Mouse (Mus musculus) testis, postnatal 14 days (tissue): ENCODE measurements around the gene Prl2a1.
"Not testable (repeated sequence)": the region's sequence is repeated elsewhere in the genome, so short reads cannot be mapped to it uniquely, and the experiment has no call there.

Source experiments
- DNase-seq: peaks from one replicate; pipeline ENCODE4 v3.0.0; 2021; ENCODE audit warnings: low spot score

Prl2a1 gene

DNA sequence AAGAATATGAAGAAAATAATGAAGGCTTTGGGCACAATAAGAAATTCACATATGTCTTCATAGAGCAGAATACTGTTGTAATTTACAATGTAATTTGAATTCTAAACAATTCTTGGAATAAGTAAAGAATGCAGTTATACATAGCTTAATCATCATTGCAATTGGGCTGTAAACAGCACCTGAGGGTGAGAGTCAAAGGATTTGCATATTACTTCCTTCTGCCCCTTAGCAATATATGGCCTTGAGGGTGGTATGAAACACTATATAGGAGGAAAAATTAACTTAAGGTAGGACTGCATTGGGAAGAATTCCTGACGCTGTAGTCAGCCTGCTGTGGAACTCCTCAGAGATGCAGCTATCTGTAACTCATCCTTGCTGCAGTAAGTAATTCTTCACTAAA lies at the start of gene Prl2a1:
Prl2a1 (plus strand) TSS at position 301 of the 400 bp plus-strand sequence.
- no peak for DNase-seq

DNA sequence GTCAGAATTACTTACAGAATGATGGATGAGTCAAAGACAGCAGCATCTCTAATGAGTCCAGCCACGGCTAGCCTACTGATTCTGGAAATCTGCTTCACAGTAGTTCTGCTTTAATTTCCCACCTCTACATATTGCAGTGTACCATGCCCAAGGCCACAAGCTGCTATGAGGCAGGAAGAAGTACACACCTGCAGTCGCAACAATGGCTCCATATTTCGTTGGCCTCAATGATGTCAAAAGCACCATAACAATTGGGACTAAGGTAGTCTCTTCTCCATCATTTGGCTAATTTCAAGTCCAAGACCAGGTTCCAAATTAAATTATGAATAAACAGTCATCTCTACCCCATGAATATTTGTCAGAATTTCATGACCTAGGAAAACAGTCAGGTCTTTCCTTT lies 20.8 kb upstream of the Prl2a1 start, which contains the start of gene Prl7c1:
Prl7c1 (minus strand) TSS at position 101 of the 400 bp plus-strand sequence.
- not testable (repeated sequence) for DNase-seq

DNA sequence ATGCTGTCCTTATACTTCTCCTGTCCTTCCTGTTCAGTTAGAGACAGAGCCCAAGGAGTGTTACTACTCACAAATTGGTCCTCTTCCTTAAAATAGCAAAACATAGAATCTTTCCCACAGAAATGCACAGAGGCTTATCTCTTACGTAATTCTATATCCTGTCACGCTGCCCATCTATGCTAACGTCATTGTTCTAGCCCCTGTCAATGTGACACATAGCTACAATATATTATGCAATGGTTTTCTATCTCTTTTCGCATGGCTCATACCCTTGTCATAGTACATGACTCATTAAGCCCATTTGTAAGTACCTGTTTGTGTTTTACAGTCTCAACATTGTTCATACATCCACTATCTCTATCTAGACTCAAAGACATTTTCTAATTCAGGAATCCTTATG lies 2.2 kb upstream of the Prl2a1 start:
- DNase-seq, result no peak

DNA sequence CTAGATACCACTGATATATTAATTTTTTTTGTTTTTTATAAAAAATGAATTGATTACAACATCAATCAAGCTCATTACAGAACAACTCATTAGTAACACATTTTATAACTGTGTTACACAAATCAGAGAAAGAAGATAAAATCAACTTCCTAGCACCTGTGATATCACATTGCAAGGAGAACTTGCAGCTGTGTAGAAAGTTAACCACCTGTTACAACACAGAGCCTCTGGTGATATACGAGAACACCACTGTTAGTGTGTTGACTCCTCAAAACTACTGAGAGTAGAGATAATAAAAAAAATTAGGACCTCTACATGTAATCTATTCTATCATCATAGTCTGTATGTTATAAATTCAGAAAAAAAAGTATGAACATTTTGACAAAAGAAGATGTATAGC lies 1.3 kb downstream of the Prl2a1 start:
- no peak for DNase-seq

DNA sequence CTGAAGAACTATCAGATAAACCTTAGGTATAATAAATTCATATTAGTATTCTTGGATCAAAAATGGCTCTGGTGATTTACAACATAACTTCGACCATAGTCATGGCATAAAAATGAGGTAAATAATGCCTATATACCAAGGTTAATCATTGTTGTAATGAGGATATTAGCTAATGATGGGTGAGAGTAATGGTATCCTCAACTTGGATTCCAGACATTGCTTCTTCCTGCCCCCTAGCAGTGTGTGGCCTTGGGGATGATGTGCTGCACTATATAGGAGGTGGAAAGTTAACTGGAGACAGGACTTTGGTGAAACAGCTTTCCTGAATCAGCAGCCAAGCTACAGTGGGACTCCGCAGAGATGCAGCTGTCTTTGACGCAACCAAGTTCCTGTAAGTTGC lies 47.6 kb downstream of the Prl2a1 start, which contains the start of gene Prl2c1:
Prl2c1 (plus strand) TSS at position 301 of the 400 bp plus-strand sequence.
- DNase-seq, result no peak
